Mouse (Mus musculus) E14TG2a.4 (cell line): ENCODE measurements around the gene Sp110.
"Not testable (repeated sequence)": the region's sequence is repeated elsewhere in the genome, so short reads cannot be mapped to it uniquely, and the experiment has no call there.

Source experiments
- CTCF ChIP-seq: conservative IDR thresholded peaks from 2 replicates; pipeline ENCODE4 v1.5.1; 2014; ENCODE audit warnings: low read length
- NANOG ChIP-seq: IDR thresholded peaks from 2 replicates; pipeline ENCODE4 v1.6.1; 2014; ENCODE audit warnings: borderline replicate concordance, low read length, mixed read lengths
- POU5F1 ChIP-seq: IDR thresholded peaks from 2 replicates; pipeline ENCODE4 v1.6.1; 2014; ENCODE audit warnings: low read length, borderline replicate concordance

- TF ChIP-seq CTCF, POU5F1, NANOG: not testable (repeated sequence)
Observed at GRCm38 (mm10) chr1:85543818-85544217, 54.8 kb downstream of the Sp110 start.
